Mouse (Mus musculus) spleen, adult 2 months (tissue): ENCODE data around the gene Map3k3. TPM values are rescaled to one million over a fixed set of nuclear protein-coding genes. Genes with fewer than 3 reads are reported as not detected.
A peak's percentile ranks its signal among the peaks of the same experiment; 100 is the strongest.

Source experiments
- DNase-seq, 2 experiments: peaks; one replicate each; pipeline versions ENCODE4 v3.0.0 to v3.0.0-alpha.2; 2012 to 2021; ENCODE audit warnings: low spot score in 2 of 2, low read depth in 1 of 2
- H3K27ac ChIP-seq: fragments of 200-500 bp; 2 replicates; pipeline ENCODE4 v1.5.1; 2012; ENCODE audit warnings: low read length, inconsistent platforms; ENCODE audit not compliant: insufficient read depth
- H3K27me3 ChIP-seq: fragments of 200-500 bp; 2 replicates; pipeline ENCODE4 v1.6.1; 2012; ENCODE audit warnings: mild to moderate bottlenecking, moderate library complexity, low read length, inconsistent platforms; ENCODE audit not compliant: control insufficient read depth, insufficient read depth
- H3K36me3 ChIP-seq: fragments of 200-500 bp; 2 replicates; pipeline ENCODE4 v1.6.1; 2012; ENCODE audit warnings: mild to moderate bottlenecking, low read length, inconsistent platforms; ENCODE audit not compliant: control insufficient read depth, insufficient read depth
- H3K4me1 ChIP-seq: fragments of 200-500 bp; 2 replicates; pipeline ENCODE4 v1.6.1; 2011; ENCODE audit warnings: inconsistent platforms; ENCODE audit not compliant: control insufficient read depth, insufficient read depth, insufficient read length
- H3K4me3 ChIP-seq: fragments of 200-500 bp; 2 replicates; pipeline ENCODE4 v1.5.1; 2011; ENCODE audit warnings: mild to moderate bottlenecking, inconsistent platforms; ENCODE audit not compliant: insufficient read depth, insufficient read length; ENCODE audit errors: extremely low read depth
- CTCF ChIP-seq: fragments of 200-500 bp; IDR thresholded peaks from 2 replicates; pipeline ENCODE4 v1.5.1; 2011; ENCODE audit warnings: mild to moderate bottlenecking, inconsistent platforms; ENCODE audit not compliant: insufficient read depth, insufficient read length, insufficient replicate concordance; ENCODE audit errors: extremely low read depth
- POLR2A ChIP-seq: fragments of 200-500 bp; IDR thresholded peaks from 2 replicates; pipeline ENCODE4 v1.6.1; 2011; ENCODE audit warnings: low read depth, low read length, inconsistent platforms
- WGBS: fragments of 180-500 bp; shearing (Covaris S2); methylation state at CpG from one replicate; pipeline ENCODE4 v1.1.7; 2018; 5-methylcytosine and 5-hydroxymethylcytosine counted together
- polyA plus RNA-seq: library from polyadenylated mRNA; depleted of rRNA; stranded (reverse); fragments of >200 nt; gene quantifications from 2 replicates; pipeline ENCODE4 v1.2.3, GENCODE M21; 2012

Gene Map3k3
- polyA plus RNA-seq, 1 experiment: 34.1 TPM

GRCm38 (mm10) chr11:106175081-106175480 lies 90.7 kb downstream of the Map3k3 start:
- TF ChIP-seq CTCF (no peak), POLR2A (no peak)
- WGBS: 82% methylated on average over 3 of the region's 3 CpGs
- Histone ChIP-seq H3K4me1 (peaks cover 2% of the 10 kb centered on the region; the same call in 1 of the 2 replicates), H3K27me3 (no peaks in the 10 kb centered on the region), H3K36me3 (peaks cover 2% of the 10 kb centered on the region), H3K27ac (no peak overlapping the region), H3K4me3 (no peak overlapping the region)
- DNase-seq: no peak

GRCm38 (mm10) chr11:106176372-106176771 lies 92.0 kb downstream of the Map3k3 start:
- Histone ChIP-seq H3K4me3 (no peak overlapping the region), H3K27ac (no peak overlapping the region), H3K4me1 (peaks cover 6% of the 10 kb centered on the region; the same call in 1 of the 2 replicates), H3K27me3 (no peaks in the 10 kb centered on the region), H3K36me3 (peaks cover 2% of the 10 kb centered on the region)
- 86% methylated on average over 5 of the region's 5 CpGs for WGBS
- TF ChIP-seq CTCF (no peak), POLR2A (no peak)
- no peak for DNase-seq

- DNase-seq: no peak
- Histone ChIP-seq H3K4me1 (peaks cover 6% of the 10 kb centered on the region; the same call in 1 of the 2 replicates), H3K4me3 (no peak overlapping the region), H3K27me3 (no peaks in the 10 kb centered on the region), H3K36me3 (peaks cover 2% of the 10 kb centered on the region), H3K27ac (no peak overlapping the region)
- TF ChIP-seq CTCF (no peak), POLR2A (no peak)
- WGBS: 76% methylated on average over 5 of the region's 5 CpGs
Measured at GRCm38 (mm10) chr11:106178036-106178782, 93.8 kb downstream of the Map3k3 start.

- Histone ChIP-seq H3K27me3 (no peaks in the 10 kb centered on the region), H3K4me1 (peaks cover 6% of the 10 kb centered on the region; the same call in 1 of the 2 replicates), H3K36me3 (peaks cover 3% of the 10 kb centered on the region), H3K27ac (peak overlapping the region; percentile 41), H3K4me3 (no peak overlapping the region)
- DNase-seq: no peak
- TF ChIP-seq CTCF (no peak), POLR2A (no peak)
- 80% methylated on average over 7 of the region's 7 CpGs for WGBS
Measured at GRCm38 (mm10) chr11:106179711-106180448, 95.5 kb downstream of the Map3k3 start.

GRCm38 (mm10) chr11:106180449-106180801 lies 96.0 kb downstream of the Map3k3 start:
- Histone ChIP-seq H3K36me3 (peaks cover 5% of the 10 kb centered on the region), H3K4me1 (peaks cover 6% of the 10 kb centered on the region; the same call in 1 of the 2 replicates), H3K27ac (peak overlapping the region; percentile 41), H3K4me3 (no peak overlapping the region), H3K27me3 (no peaks in the 10 kb centered on the region)
- peak in 1 of 2 experiments; percentile 9 for DNase-seq
- WGBS: 45% methylated on average over 2 of the region's 2 CpGs
- TF ChIP-seq CTCF (no peak), POLR2A (no peak)

GRCm38 (mm10) chr11:106187326-106187725 lies 102.9 kb downstream of the Map3k3 start:
- WGBS: 91% methylated on average over 4 of the region's 4 CpGs
- Histone ChIP-seq H3K4me3 (no peak overlapping the region), H3K4me1 (no peaks in the 10 kb centered on the region), H3K27ac (no peak overlapping the region), H3K36me3 (peaks cover 8% of the 10 kb centered on the region), H3K27me3 (no peaks in the 10 kb centered on the region)
- TF ChIP-seq CTCF (no peak), POLR2A (no peak)
- no peak for DNase-seq
